Mouse (Mus musculus): Measurements from ENCODE around the gene Fam13a. TPM values are rescaled to one million over a fixed set of nuclear protein-coding genes. Genes with fewer than 3 reads are reported as not detected.

Gene Fam13a
- polyA plus RNA-seq, 1 experiment from 2014 or later = 9.0 TPM

GRCm38 (mm10) chr6:59020346-59020745 lies 4.0 kb downstream of the Fam13a start:
- ATAC-seq (ENCODE audit: insufficient number of reproducible peaks, insufficient read depth, low FRiP score, low read depth) = no peak
- no peaks in the 10 kb centered on the region for H3K36me3 ChIP-seq (ENCODE audit: control insufficient read depth, insufficient read depth, low read length)
- no peaks in the 10 kb centered on the region for H3K27me3 ChIP-seq (ENCODE audit: control insufficient read depth, insufficient read depth, low read length)
- no peak overlapping the region for H3K27ac ChIP-seq (replicated peaks in 1 of 2; ENCODE audit: control insufficient read depth in 1 of 2, insufficient read depth in 1 of 2, low read depth in 2 of 2, low read length in 2 of 2)
- no peak overlapping the region for H3K9ac ChIP-seq (ENCODE audit: low read length)
- WGBS = 59% methylated on average over 2 of the region's 2 CpGs
- H3K4me1 ChIP-seq (ENCODE audit: control insufficient read depth in 2 of 2, insufficient read depth in 2 of 2, low read length in 2 of 2) = peaks cover 3 to 8% of the 10 kb centered on the region in 2 experiments; a peak in 3 of 4 replicates
- H3K4me3 ChIP-seq (ENCODE audit: control insufficient read depth in 1 of 2, insufficient read depth in 1 of 2, low read depth in 1 of 2, low read length in 2 of 2) = no peak overlapping the region
- no peaks in the 10 kb centered on the region for H3K9me3 ChIP-seq (ENCODE audit: control insufficient read depth, low read length)
- no peak overlapping the region for H3K4me2 ChIP-seq (ENCODE audit: low read length)

DNA sequence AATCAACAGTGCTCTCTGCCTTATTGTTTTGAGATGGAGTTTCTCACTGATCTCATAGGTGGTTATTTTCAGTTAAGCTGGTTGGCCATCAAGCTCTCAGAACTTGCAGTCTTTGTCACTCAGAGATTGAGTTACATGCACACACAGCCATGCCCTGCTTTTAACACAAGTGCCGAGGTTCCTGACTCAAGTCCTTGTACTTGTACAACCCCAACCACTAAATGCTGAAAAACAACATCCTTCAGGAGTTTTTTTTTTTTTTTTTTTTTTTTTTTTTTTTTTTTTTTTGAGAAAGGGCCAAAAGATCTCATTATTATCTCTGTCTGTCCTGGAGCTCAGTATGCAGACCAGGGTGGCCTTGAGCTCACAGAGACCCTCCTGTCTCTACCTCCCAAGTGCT lies 4.5 kb downstream of the Fam13a start:
- WGBS = 32% methylated on average over 1 of the region's 1 CpGs
- Histone ChIP-seq H3K4me3 (ENCODE audit: control insufficient read depth in 1 of 2, insufficient read depth in 1 of 2, low read depth in 1 of 2, low read length in 2 of 2) (no peak overlapping the region), H3K9me3 (ENCODE audit: control insufficient read depth, low read length) (no peaks in the 10 kb centered on the region), H3K27ac (replicated peaks in 1 of 2; ENCODE audit: control insufficient read depth in 1 of 2, insufficient read depth in 1 of 2, low read depth in 2 of 2, low read length in 2 of 2) (no peak overlapping the region), H3K4me1 (ENCODE audit: control insufficient read depth in 2 of 2, insufficient read depth in 2 of 2, low read length in 2 of 2) (peaks cover 3 to 8% of the 10 kb centered on the region in 2 experiments; a peak in 3 of 4 replicates), H3K9ac (ENCODE audit: low read length) (no peak overlapping the region), H3K36me3 (ENCODE audit: control insufficient read depth, insufficient read depth, low read length) (no peaks in the 10 kb centered on the region), H3K27me3 (ENCODE audit: control insufficient read depth, insufficient read depth, low read length) (no peaks in the 10 kb centered on the region), H3K4me2 (ENCODE audit: low read length) (no peak overlapping the region)
- no peak for ATAC-seq (ENCODE audit: insufficient number of reproducible peaks, insufficient read depth, low FRiP score, low read depth)

- Histone ChIP-seq H3K4me3 (ENCODE audit: control insufficient read depth in 1 of 2, insufficient read depth in 1 of 2, low read depth in 1 of 2, low read length in 2 of 2) (no peak overlapping the region), H3K27ac (replicated peaks in 1 of 2; ENCODE audit: control insufficient read depth in 1 of 2, insufficient read depth in 1 of 2, low read depth in 2 of 2, low read length in 2 of 2) (no peak overlapping the region), H3K27me3 (ENCODE audit: control insufficient read depth, insufficient read depth, low read length) (no peaks in the 10 kb centered on the region), H3K4me2 (ENCODE audit: low read length) (no peak overlapping the region), H3K36me3 (ENCODE audit: control insufficient read depth, insufficient read depth, low read length) (no peaks in the 10 kb centered on the region), H3K9me3 (ENCODE audit: control insufficient read depth, low read length) (no peaks in the 10 kb centered on the region), H3K9ac (ENCODE audit: low read length) (no peak overlapping the region), H3K4me1 (ENCODE audit: control insufficient read depth in 2 of 2, insufficient read depth in 2 of 2, low read length in 2 of 2) (peaks cover 0 to 4% of the 10 kb centered on the region in 2 experiments; a peak in 1 of 4 replicates)
- ATAC-seq (ENCODE audit: insufficient number of reproducible peaks, insufficient read depth, low FRiP score, low read depth) = peak; percentile 26; the same call in 1 of the 2 replicates
- 63% methylated on average over 1 of the region's 1 CpGs for WGBS
These were observed 8.0 kb downstream of the Fam13a start for GRCm38 (mm10) chr6:59016336-59016832.

GRCm38 (mm10) chr6:59014760-59015159 lies 9.6 kb downstream of the Fam13a start:
- H3K4me3 ChIP-seq (ENCODE audit: control insufficient read depth in 1 of 2, insufficient read depth in 1 of 2, low read depth in 1 of 2, low read length in 2 of 2) = no peak overlapping the region
- H3K9me3 ChIP-seq (ENCODE audit: control insufficient read depth, low read length) = no peaks in the 10 kb centered on the region
- H3K4me1 ChIP-seq (ENCODE audit: control insufficient read depth in 2 of 2, insufficient read depth in 2 of 2, low read length in 2 of 2) = peaks cover 0 to 4% of the 10 kb centered on the region in 2 experiments; a peak in 1 of 4 replicates
- no peak for ATAC-seq (ENCODE audit: insufficient number of reproducible peaks, insufficient read depth, low FRiP score, low read depth)
- H3K27me3 ChIP-seq (ENCODE audit: control insufficient read depth, insufficient read depth, low read length) = no peaks in the 10 kb centered on the region
- H3K36me3 ChIP-seq (ENCODE audit: control insufficient read depth, insufficient read depth, low read length) = no peaks in the 10 kb centered on the region
- WGBS = 85% methylated on average over 2 of the region's 2 CpGs
- no peak overlapping the region for H3K4me2 ChIP-seq (ENCODE audit: low read length)
- H3K27ac ChIP-seq (replicated peaks in 1 of 2; ENCODE audit: control insufficient read depth in 1 of 2, insufficient read depth in 1 of 2, low read depth in 2 of 2, low read length in 2 of 2) = no peak overlapping the region
- H3K9ac ChIP-seq (ENCODE audit: low read length) = no peak overlapping the region

- Histone ChIP-seq H3K27me3 (ENCODE audit: control insufficient read depth, insufficient read depth, low read length) (no peaks in the 10 kb centered on the region), H3K9ac (ENCODE audit: low read length) (no peak overlapping the region), H3K4me2 (ENCODE audit: low read length) (no peak overlapping the region), H3K4me1 (ENCODE audit: control insufficient read depth in 2 of 2, insufficient read depth in 2 of 2, low read length in 2 of 2) (peaks cover 0 to 4% of the 10 kb centered on the region in 2 experiments; a peak in 1 of 4 replicates), H3K4me3 (ENCODE audit: control insufficient read depth in 1 of 2, insufficient read depth in 1 of 2, low read depth in 1 of 2, low read length in 2 of 2) (no peak overlapping the region), H3K36me3 (ENCODE audit: control insufficient read depth, insufficient read depth, low read length) (no peaks in the 10 kb centered on the region), H3K9me3 (ENCODE audit: control insufficient read depth, low read length) (no peaks in the 10 kb centered on the region), H3K27ac (replicated peaks in 1 of 2; ENCODE audit: control insufficient read depth in 1 of 2, insufficient read depth in 1 of 2, low read depth in 2 of 2, low read length in 2 of 2) (no peak overlapping the region)
- ATAC-seq (ENCODE audit: insufficient number of reproducible peaks, insufficient read depth, low FRiP score, low read depth) = no peak
- WGBS = 79% methylated on average over 8 of the region's 8 CpGs
These were observed 10.1 kb downstream of the Fam13a start for GRCm38 (mm10) chr6:59014088-59014759.

GRCm38 (mm10) chr6:59010792-59011191 lies 13.6 kb downstream of the Fam13a start:
- 67% methylated on average over 3 of the region's 3 CpGs for WGBS
- Histone ChIP-seq H3K9ac (ENCODE audit: low read length) (no peak overlapping the region), H3K4me2 (ENCODE audit: low read length) (no peak overlapping the region), H3K4me3 (ENCODE audit: control insufficient read depth in 1 of 2, insufficient read depth in 1 of 2, low read depth in 1 of 2, low read length in 2 of 2) (no peak overlapping the region), H3K4me1 (ENCODE audit: control insufficient read depth in 2 of 2, insufficient read depth in 2 of 2, low read length in 2 of 2) (peaks cover 0 to 4% of the 10 kb centered on the region in 2 experiments; a peak in 1 of 4 replicates), H3K36me3 (ENCODE audit: control insufficient read depth, insufficient read depth, low read length) (no peaks in the 10 kb centered on the region), H3K27me3 (ENCODE audit: control insufficient read depth, insufficient read depth, low read length) (no peaks in the 10 kb centered on the region), H3K9me3 (ENCODE audit: control insufficient read depth, low read length) (no peaks in the 10 kb centered on the region), H3K27ac (replicated peaks in 1 of 2; ENCODE audit: control insufficient read depth in 1 of 2, insufficient read depth in 1 of 2, low read depth in 2 of 2, low read length in 2 of 2) (no peak overlapping the region)
- ATAC-seq (ENCODE audit: insufficient number of reproducible peaks, insufficient read depth, low FRiP score, low read depth) = no peak

DNA sequence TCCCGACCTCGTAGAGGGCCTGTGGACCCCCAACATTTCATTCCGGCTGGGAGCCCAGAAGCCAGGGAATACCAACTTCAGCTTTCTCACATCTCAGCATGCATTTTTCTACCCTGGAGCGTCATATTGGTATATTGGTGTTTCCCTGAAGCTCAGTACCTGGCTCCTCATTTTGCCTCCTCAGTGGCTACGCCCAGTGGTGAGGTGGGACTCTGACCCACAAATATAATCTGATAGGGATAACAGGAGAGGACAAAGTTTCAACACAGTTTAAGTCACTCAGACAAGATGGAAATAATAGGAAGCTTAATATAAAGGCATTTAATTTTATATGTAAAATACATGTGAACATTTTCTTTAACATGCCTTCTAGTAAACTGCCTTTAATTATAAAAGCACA lies 19.7 kb downstream of the Fam13a start:
- ATAC-seq (ENCODE audit: insufficient number of reproducible peaks, insufficient read depth, low FRiP score, low read depth) = no peak
- no peaks in the 10 kb centered on the region for H3K9me3 ChIP-seq (ENCODE audit: control insufficient read depth, low read length)

More for the DNA sequence above, 19.7 kb downstream of the Fam13a start:
- no peak overlapping the region for H3K27ac ChIP-seq (replicated peaks in 1 of 2; ENCODE audit: control insufficient read depth in 1 of 2, insufficient read depth in 1 of 2, low read depth in 2 of 2, low read length in 2 of 2)
- H3K4me2 ChIP-seq (ENCODE audit: low read length) = no peak overlapping the region
- no peak overlapping the region for H3K9ac ChIP-seq (ENCODE audit: low read length)
- no peaks in the 10 kb centered on the region for H3K4me1 ChIP-seq (ENCODE audit: control insufficient read depth in 2 of 2, insufficient read depth in 2 of 2, low read length in 2 of 2)
- 93% methylated on average over 5 of the region's 5 CpGs for WGBS
- H3K4me3 ChIP-seq (ENCODE audit: control insufficient read depth in 1 of 2, insufficient read depth in 1 of 2, low read depth in 1 of 2, low read length in 2 of 2) = no peak overlapping the region
- H3K27me3 ChIP-seq (ENCODE audit: control insufficient read depth, insufficient read depth, low read length) = no peaks in the 10 kb centered on the region
- H3K36me3 ChIP-seq (ENCODE audit: control insufficient read depth, insufficient read depth, low read length) = no peaks in the 10 kb centered on the region
